Mouse (Mus musculus) liver, embryonic 11.5 days (tissue): ENCODE measurements around the gene Mcf2l. TPM values are rescaled to one million over a fixed set of nuclear protein-coding genes. Genes with fewer than 3 reads are reported as not detected.

Source experiments
- ATAC-seq: fragments of 200-750 bp; cut with Nextera tagmentation; replicated peaks from 2 replicates; pipeline ENCODE4 v1.8.0; 2017; ENCODE audit warnings: moderate number of reproducible peaks, mild to moderate bottlenecking, moderate TSS enrichment, moderate library complexity; ENCODE audit not compliant: low FRiP score
- DNase-seq: peaks from one replicate; pipeline ENCODE4 v3.0.0-alpha.2; 2017; ENCODE audit warnings: low spot score
- H3K27ac ChIP-seq: fragments of 300-500 bp; sonication (generic); 2 replicates; pipeline ENCODE4 v1.5.1; 2014; ENCODE audit warnings: mild to moderate bottlenecking, low read depth, low read length, control low read depth
- H3K27me3 ChIP-seq: fragments of 300-500 bp; sonication (generic); replicated peaks from 2 replicates; pipeline ENCODE4 v1.6.1; 2014; ENCODE audit warnings: low read length, mixed read lengths; ENCODE audit not compliant: control insufficient read depth, insufficient read depth
- H3K36me3 ChIP-seq: fragments of 300-500 bp; sonication (generic); 2 replicates; pipeline ENCODE4 v1.6.1; 2014; ENCODE audit warnings: mild to moderate bottlenecking, low read length, moderate library complexity, mixed read lengths; ENCODE audit not compliant: control insufficient read depth, insufficient read depth
- H3K4me1 ChIP-seq: fragments of 300-500 bp; sonication (generic); replicated peaks from 2 replicates; pipeline ENCODE4 v1.6.1; 2014; ENCODE audit warnings: low read length, mixed read lengths; ENCODE audit not compliant: control insufficient read depth, insufficient read depth
- H3K4me2 ChIP-seq: fragments of 300-500 bp; sonication (generic); 2 replicates; pipeline ENCODE4 v1.6.1; 2014; ENCODE audit warnings: mild to moderate bottlenecking, control low read depth, moderate library complexity
- H3K4me3 ChIP-seq: fragments of 300-500 bp; sonication (generic); 2 replicates; pipeline ENCODE4 v1.5.1; 2014; ENCODE audit warnings: low read depth, low read length, control low read depth
- H3K9ac ChIP-seq: fragments of 300-500 bp; sonication (generic); 2 replicates; pipeline ENCODE4 v1.6.1; 2014; ENCODE audit warnings: low read depth, low read length, control low read depth
- H3K9me3 ChIP-seq: fragments of 300-500 bp; sonication (generic); 2 replicates; pipeline ENCODE4 v1.6.1; 2016; ENCODE audit warnings: low read length, inconsistent platforms, mixed read lengths; ENCODE audit not compliant: control insufficient read depth
- WGBS: fragments of 180-500 bp; shearing (Covaris S2); extraction: QIAGEN DNeasy Blood & Tissue Kit; methylation state at CpG from one replicate; pipeline ENCODE4 v1.1.7; 2014; 5-methylcytosine and 5-hydroxymethylcytosine counted together
- polyA plus RNA-seq: library from polyadenylated mRNA; unstranded; fragments of >200 nt; fragmentation: Nextera tagmentation; extraction: Ambion mirVana; gene quantifications from 2 replicates; pipeline ENCODE4 v1.2.1, GENCODE M21; 2014

Gene Mcf2l
- polyA plus RNA-seq, 1 experiment from 2014 or later, result 4.3 TPM

DNA sequence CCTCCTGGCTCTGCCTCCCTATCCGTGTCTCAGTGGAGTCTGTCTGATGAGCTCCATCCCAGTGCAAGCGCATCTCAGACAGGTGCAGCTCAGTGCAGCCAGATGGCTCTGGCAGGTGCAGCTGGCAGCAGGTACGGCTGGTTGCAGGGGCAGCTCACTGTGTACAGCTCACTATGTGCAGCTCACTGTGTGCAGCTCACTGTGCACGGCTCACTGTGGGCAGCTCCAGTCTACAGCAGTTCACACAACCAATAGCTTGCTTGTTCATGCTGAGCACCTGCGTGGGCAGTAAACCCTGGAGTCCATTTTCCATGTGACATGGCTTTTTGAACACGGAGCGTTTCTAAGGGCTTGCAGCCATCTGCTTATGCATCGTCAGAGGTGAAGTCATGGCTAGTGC is 54.4 kb downstream of the Mcf2l start:
- Histone ChIP-seq H3K27me3 (no peaks in the 10 kb centered on the region), H3K36me3 (no peaks in the 10 kb centered on the region), H3K27ac (no peak overlapping the region), H3K4me1 (peaks cover 3% of the 10 kb centered on the region; the same call in 1 of the 2 replicates), H3K4me3 (no peak overlapping the region), H3K9ac (no peak overlapping the region), H3K4me2 (no peak overlapping the region), H3K9me3 (no peaks in the 10 kb centered on the region)
- no peak for ATAC-seq
- 84% methylated on average over 8 of the region's 8 CpGs for WGBS
- DNase-seq, result no peak

DNA sequence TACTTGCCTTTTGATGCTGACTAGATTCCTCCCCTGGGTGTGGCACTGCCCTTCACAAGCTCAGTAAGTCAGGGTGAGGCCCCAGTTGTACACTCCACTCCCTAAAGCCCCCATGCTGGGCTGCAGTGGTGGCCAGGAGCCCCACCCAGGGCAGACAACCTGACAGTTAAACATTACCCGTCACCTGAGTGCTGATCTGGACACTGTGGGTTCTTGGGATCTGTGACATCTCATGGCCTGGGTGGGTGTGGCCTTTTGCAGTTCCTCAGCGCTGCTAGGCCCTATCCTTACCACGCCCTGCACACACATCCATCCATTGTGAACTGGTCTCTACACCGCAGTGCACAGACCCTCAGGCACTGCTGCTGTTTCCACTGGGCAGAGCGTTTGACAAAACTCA is 55.3 kb downstream of the Mcf2l start:
- Histone ChIP-seq H3K4me3 (no peak overlapping the region), H3K27me3 (no peaks in the 10 kb centered on the region), H3K36me3 (no peaks in the 10 kb centered on the region), H3K9ac (no peak overlapping the region), H3K4me1 (peaks cover 3% of the 10 kb centered on the region; the same call in 1 of the 2 replicates), H3K9me3 (no peaks in the 10 kb centered on the region), H3K27ac (no peak overlapping the region), H3K4me2 (no peak overlapping the region)
- no peak for ATAC-seq
- no peak for DNase-seq
- 72% methylated on average over 5 of the region's 5 CpGs for WGBS

DNA sequence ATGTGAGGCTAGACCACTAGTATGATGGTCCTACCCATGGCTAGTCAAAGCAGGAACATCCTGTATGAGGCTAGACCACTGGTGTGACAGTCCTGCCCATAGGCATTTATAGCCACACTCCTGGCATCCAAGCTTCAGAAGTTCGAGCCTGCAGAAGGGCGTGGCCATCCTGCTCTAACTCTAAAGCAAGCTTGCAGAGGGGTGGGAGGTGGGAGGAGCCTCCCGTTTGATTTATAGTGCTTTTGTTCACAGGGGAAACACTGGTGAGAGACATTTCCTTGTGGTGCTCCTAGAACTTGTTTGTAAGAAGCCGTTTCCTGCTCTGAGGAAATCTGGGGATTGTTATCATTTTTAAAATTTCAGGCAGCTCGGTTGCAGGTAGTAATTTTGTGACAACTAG is 56.7 kb downstream of the Mcf2l start:
- no peaks in the 10 kb centered on the region for H3K27me3 ChIP-seq
- H3K9me3 ChIP-seq, result no peaks in the 10 kb centered on the region
- ATAC-seq, result no peak
- no peak for DNase-seq
- H3K4me3 ChIP-seq, result no peak overlapping the region
- no peak overlapping the region for H3K27ac ChIP-seq
- H3K36me3 ChIP-seq, result no peaks in the 10 kb centered on the region
- WGBS, result 23% methylated on average over 5 of the region's 5 CpGs
- H3K4me1 ChIP-seq, result peaks cover 3% of the 10 kb centered on the region; the same call in 1 of the 2 replicates
- no peak overlapping the region for H3K4me2 ChIP-seq
- no peak overlapping the region for H3K9ac ChIP-seq

DNA sequence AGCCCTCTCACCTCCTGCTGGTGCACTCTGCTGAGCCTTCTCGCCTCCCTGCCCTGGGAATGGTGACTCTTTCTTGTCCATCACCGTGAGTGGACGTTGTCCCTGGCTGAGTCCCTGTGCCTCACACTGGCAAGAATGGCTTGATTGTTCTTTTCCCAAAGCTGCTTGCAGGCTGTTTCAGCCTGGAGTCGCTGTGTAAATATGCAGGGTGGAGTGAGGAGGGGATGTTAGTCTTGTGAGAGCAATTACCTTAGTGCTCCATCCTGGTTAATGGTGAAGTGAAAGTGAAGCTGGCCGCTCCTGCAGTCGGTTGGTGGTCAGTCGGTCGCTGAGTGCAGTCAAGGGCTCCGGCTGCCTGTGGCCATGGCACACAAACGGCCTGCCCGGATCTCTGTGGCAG is 57.8 kb downstream of the Mcf2l start:
- DNase-seq, result no peak
- H3K4me2 ChIP-seq, result no peak overlapping the region
- H3K27ac ChIP-seq, result no peak overlapping the region
- no peak for ATAC-seq
- H3K4me1 ChIP-seq, result peaks cover 3% of the 10 kb centered on the region; the same call in 1 of the 2 replicates
- H3K9ac ChIP-seq, result no peak overlapping the region
- no peak overlapping the region for H3K4me3 ChIP-seq
- H3K27me3 ChIP-seq, result no peaks in the 10 kb centered on the region
- 76% methylated on average over 11 of the region's 11 CpGs for WGBS
- H3K9me3 ChIP-seq, result no peaks in the 10 kb centered on the region
- no peaks in the 10 kb centered on the region for H3K36me3 ChIP-seq

DNA sequence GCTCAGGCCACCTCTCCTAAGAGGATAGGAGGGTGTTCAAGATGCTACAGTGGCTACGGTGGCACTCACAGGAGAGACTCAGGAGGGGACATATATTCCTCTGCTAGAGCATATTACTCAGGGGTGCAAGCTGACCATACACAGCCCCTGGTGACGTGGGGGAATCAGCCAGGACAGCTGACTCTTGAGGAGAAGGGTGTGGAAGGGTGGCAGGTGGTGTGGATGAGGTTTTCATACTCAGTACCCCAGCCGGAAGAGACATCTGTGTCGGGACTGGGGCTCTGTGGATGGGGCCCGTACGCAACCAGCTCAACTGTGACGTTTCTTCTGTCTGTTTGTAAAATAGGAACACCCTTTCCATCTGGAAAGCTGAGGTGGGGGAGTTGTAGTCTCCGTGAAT is 58.9 kb downstream of the Mcf2l start:
- ATAC-seq, result no peak
- no peak overlapping the region for H3K9ac ChIP-seq
- H3K4me2 ChIP-seq, result no peak overlapping the region
- no peaks in the 10 kb centered on the region for H3K36me3 ChIP-seq
- no peak for DNase-seq
- no peak overlapping the region for H3K4me3 ChIP-seq
- H3K27ac ChIP-seq, result no peak overlapping the region
- H3K4me1 ChIP-seq, result peaks cover 3% of the 10 kb centered on the region; the same call in 1 of the 2 replicates
- no peaks in the 10 kb centered on the region for H3K27me3 ChIP-seq
- WGBS, result 83% methylated on average over 8 of the region's 8 CpGs
- no peaks in the 10 kb centered on the region for H3K9me3 ChIP-seq

DNA sequence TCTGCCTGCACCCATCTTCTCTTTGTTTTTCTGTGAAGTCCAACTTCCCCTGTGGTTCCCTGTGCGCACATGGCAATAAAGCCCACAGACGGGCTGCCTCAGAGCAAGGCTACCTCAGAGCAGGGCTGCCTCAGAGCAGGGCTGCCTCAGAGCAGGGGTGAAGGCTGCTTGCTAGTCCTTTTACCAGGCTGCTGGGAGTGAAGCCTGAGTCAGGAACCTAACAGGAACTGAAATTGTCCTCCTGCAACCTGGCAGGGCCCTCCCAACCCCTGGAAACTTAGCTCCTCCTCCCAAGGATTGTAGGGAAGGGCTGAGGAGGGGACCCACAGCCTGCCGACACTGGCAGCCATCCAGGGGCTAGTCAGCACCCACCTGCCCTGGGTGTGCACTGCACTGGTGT is 60.2 kb downstream of the Mcf2l start:
- Histone ChIP-seq H3K9me3 (no peaks in the 10 kb centered on the region), H3K4me2 (no peak overlapping the region), H3K4me3 (no peak overlapping the region), H3K36me3 (no peaks in the 10 kb centered on the region), H3K27me3 (no peaks in the 10 kb centered on the region), H3K27ac (no peak overlapping the region), H3K9ac (no peak overlapping the region), H3K4me1 (peaks cover 3% of the 10 kb centered on the region; the same call in 1 of the 2 replicates)
- ATAC-seq (no peak), DNase-seq (no peak)
- WGBS, result 55% methylated on average over 3 of the region's 3 CpGs

DNA sequence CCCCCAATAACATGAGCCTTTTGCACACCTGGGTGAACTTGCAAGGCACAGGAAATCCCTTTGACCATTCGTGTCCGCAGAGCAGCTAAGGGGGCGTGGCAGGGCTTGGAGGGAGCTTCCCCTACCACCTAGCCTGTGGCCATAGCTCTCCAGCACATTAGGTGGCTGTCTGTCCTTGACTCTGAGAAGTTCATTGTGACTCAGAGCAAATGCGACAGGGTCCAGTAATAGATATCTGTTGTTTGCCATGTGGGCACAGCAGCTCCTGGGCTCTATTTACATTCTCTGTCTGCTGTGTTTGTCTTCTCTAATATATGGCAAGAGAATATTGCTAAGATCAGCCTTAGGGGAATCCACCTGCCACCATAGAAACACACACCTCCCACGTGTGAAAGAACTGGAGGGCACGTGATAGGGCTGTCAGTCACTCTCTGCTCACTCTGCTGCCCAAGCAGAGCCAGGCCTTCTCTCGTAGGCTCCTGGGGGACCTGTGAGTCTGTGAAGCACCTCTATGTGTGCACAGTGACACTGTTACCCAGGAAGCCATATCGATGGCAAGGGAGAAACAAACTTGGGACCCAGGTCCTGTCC is 60.9 kb downstream of the Mcf2l start:
- DNase-seq, result no peak
- Histone ChIP-seq H3K4me3 (no peak overlapping the region), H3K36me3 (no peaks in the 10 kb centered on the region), H3K4me2 (no peak overlapping the region), H3K27me3 (no peaks in the 10 kb centered on the region), H3K27ac (no peak overlapping the region), H3K4me1 (peaks cover 3% of the 10 kb centered on the region; the same call in 1 of the 2 replicates), H3K9ac (no peak overlapping the region), H3K9me3 (no peaks in the 10 kb centered on the region)
- ATAC-seq, result no peak
- 57% methylated on average over 8 of the region's 8 CpGs for WGBS

DNA sequence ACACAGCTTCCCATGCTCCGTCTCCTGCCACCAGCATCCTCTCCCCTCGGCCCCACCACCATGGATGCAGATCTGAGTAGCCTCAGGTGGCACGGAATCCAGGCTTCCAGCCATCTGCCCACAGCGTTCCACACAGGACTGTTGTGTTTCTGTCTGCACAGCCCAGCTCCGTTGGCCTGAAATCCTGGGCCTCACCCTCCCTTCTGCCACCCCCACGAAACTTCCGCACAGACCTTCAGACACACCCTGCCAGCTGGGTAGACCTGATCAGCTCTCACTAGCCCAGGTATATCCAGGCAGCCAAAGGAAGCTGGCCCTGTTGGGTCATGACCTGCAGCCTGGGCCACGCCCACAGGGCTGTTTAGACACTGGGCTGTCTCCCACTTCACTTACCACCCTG is 66.9 kb downstream of the Mcf2l start:
- WGBS, result 76% methylated on average over 8 of the region's 8 CpGs
- H3K4me1 ChIP-seq, result 0 out of 2 replicates have a peak, but pooled peaks cover 3% of the 10 kb centered on the region
- no peak overlapping the region for H3K4me3 ChIP-seq
- DNase-seq, result no peak
- no peak overlapping the region for H3K27ac ChIP-seq
- no peaks in the 10 kb centered on the region for H3K27me3 ChIP-seq
- H3K36me3 ChIP-seq, result no peaks in the 10 kb centered on the region
- H3K4me2 ChIP-seq, result no peak overlapping the region
- ATAC-seq, result no peak; the same call in 1 of the 2 replicates
- H3K9ac ChIP-seq, result no peak overlapping the region
- no peaks in the 10 kb centered on the region for H3K9me3 ChIP-seq

DNA sequence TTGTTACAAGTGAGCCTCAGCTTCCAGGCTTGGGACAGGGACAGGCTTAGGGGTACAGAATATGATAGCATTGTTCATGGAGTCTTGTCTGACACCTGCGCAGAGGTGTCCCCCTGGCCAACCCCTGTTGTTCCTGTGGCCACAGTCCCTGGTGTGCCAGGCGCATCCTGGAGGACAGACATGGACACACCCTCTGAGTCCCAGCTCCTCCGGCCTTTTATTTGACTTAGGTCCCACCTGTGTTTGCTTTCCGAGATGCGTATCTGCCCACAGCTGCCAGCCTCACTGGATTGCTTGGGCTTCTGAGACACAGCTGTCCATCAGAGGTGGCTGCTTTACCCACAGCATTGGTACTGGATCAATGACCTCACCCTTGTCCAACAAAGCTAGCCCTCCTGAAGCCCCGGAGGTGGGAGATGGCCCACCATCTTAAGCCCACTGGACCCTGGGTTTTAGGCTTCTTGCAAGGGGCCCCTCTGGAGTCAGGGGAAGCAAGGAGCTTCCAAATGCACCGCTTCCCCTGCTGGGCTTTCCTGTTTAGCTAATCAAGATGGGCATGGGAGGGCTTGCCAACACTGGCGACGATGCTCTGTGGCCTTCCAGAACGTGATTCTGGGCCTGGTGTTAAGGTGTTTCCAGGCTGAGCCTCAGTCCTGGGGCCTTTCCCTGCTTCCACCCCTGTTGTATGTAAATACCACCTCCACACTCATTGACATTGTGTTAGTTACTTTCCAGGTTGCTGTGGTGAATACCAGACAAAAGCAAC is 67.7 kb downstream of the Mcf2l start:
- Histone ChIP-seq H3K9ac (no peak overlapping the region), H3K4me2 (no peak overlapping the region), H3K27me3 (no peaks in the 10 kb centered on the region), H3K4me1 (0 out of 2 replicates have a peak, but pooled peaks cover 3% of the 10 kb centered on the region), H3K4me3 (no peak overlapping the region), H3K27ac (no peak overlapping the region), H3K36me3 (no peaks in the 10 kb centered on the region), H3K9me3 (no peaks in the 10 kb centered on the region)
- ATAC-seq, result no peak
- 68% methylated on average over 10 of the region's 10 CpGs for WGBS
- no peak for DNase-seq
